Mouse (Mus musculus) CH12.LX (cell line): ENCODE measurements around the gene Rgs12. TPM values are rescaled to one million over a fixed set of nuclear protein-coding genes. Genes with fewer than 3 reads are reported as not detected.

Experiments
- DNase-seq: peaks from one replicate; pipeline ENCODE4 v3.0.0-alpha.2; 2013; ENCODE audit errors: extremely low read depth
- H3K27ac ChIP-seq: 2 replicates; pipeline ENCODE4 v1.5.1; 2012; ENCODE audit warnings: low read depth, mild to moderate bottlenecking, control low read depth, moderate library complexity; ENCODE audit not compliant: insufficient read depth
- H3K27me3 ChIP-seq: replicated peaks from 2 replicates; pipeline ENCODE3; 2012; ENCODE audit warnings: inconsistent platforms
- H3K36me3 ChIP-seq, 2 experiments: replicated peaks in 1 of 2; 2 replicates each; pipeline versions ENCODE3 to v1.6.1; 2012; ENCODE audit warnings: inconsistent platforms in 1 of 2, low read length in 1 of 2, mild to moderate bottlenecking in 1 of 2, mixed read lengths in 1 of 2, moderate library complexity in 1 of 2; ENCODE audit not compliant: control insufficient read depth in 1 of 2, insufficient read depth in 1 of 2
- H3K4me1 ChIP-seq, 2 experiments: 2 replicates each; pipeline ENCODE4 v1.6.1; 2012; ENCODE audit warnings: inconsistent platforms in 1 of 2, moderate library complexity in 1 of 2; ENCODE audit not compliant: insufficient read depth in 2 of 2, control insufficient read depth in 1 of 2
- H3K4me2 ChIP-seq: 2 replicates; pipeline ENCODE4 v1.6.1; 2012; ENCODE audit warnings: low read depth, mild to moderate bottlenecking, control low read depth; ENCODE audit not compliant: poor library complexity, insufficient read depth, severe bottlenecking
- H3K4me3 ChIP-seq, 3 experiments: fragments of 150-350 bp in 1 of 3; sonication (generic) in 1 of 3; replicated peaks in 1 of 3; 2 replicates each; pipeline versions ENCODE3 to v1.5.1; 2011 to 2012; ENCODE audit warnings: low read depth in 2 of 3, low read length in 2 of 3, mild to moderate bottlenecking in 2 of 3, moderate library complexity in 2 of 3, control low read depth in 1 of 3, improper control_type of control experiment in 1 of 3, inconsistent platforms in 1 of 3, mixed read lengths in 1 of 3; ENCODE audit not compliant: poor library complexity in 1 of 3
- H3K79me2 ChIP-seq: replicated peaks from 2 replicates; pipeline ENCODE4 v1.6.1; 2012; ENCODE audit warnings: mild to moderate bottlenecking, moderate library complexity; ENCODE audit not compliant: control insufficient read depth, poor library complexity, insufficient read depth, severe bottlenecking; ENCODE audit errors: extremely low read depth
- H3K9ac ChIP-seq: 2 replicates; pipeline ENCODE4 v1.6.1; 2012; ENCODE audit warnings: low read depth, mild to moderate bottlenecking, control low read depth, moderate library complexity; ENCODE audit not compliant: insufficient read depth
- H3K9me3 ChIP-seq: replicated peaks from 2 replicates; pipeline ENCODE3; 2012; ENCODE audit warnings: low read length, inconsistent platforms, mixed read lengths
- CHD1 ChIP-seq: IDR thresholded peaks from 2 replicates; pipeline ENCODE4 v1.6.1; 2012; ENCODE audit warnings: low read depth, low read length, improper control_type of control experiment, inconsistent platforms
- EP300 ChIP-seq: IDR thresholded peaks from 2 replicates; pipeline ENCODE4 v1.6.1; 2011; ENCODE audit warnings: low read length, improper control_type of control experiment
- ETS1 ChIP-seq: conservative IDR thresholded peaks from 2 replicates; pipeline ENCODE4 v1.6.1; 2012; ENCODE audit warnings: low read depth, mild to moderate bottlenecking, inconsistent platforms, low read length, improper control_type of control experiment, moderate library complexity
- GABPA ChIP-seq: IDR thresholded peaks from 2 replicates; pipeline ENCODE4 v1.6.1; 2012; ENCODE audit warnings: low read depth, low read length, improper control_type of control experiment, inconsistent platforms; ENCODE audit not compliant: insufficient replicate concordance
- IRF4 ChIP-seq: IDR thresholded peaks from 2 replicates; pipeline ENCODE4 v1.6.1; 2014; ENCODE audit warnings: low read depth, mild to moderate bottlenecking, inconsistent platforms, low read length, improper control_type of control experiment
- JUN ChIP-seq: IDR thresholded peaks from 2 replicates; pipeline ENCODE4 v1.6.1; 2011; ENCODE audit warnings: low read depth, mild to moderate bottlenecking, low read length, improper control_type of control experiment, moderate library complexity; ENCODE audit not compliant: insufficient read depth
- JUND ChIP-seq: conservative IDR thresholded peaks from 2 replicates; pipeline ENCODE4 v1.6.1; 2011; ENCODE audit warnings: low read depth, low read length, improper control_type of control experiment
- KAT2A ChIP-seq: IDR thresholded peaks from 2 replicates; pipeline ENCODE4 v1.6.1; 2012; ENCODE audit warnings: low read length, improper control_type of control experiment, inconsistent platforms; ENCODE audit not compliant: insufficient replicate concordance
- MAFK ChIP-seq: IDR thresholded peaks from 2 replicates; pipeline ENCODE4 v1.6.1; 2011; ENCODE audit warnings: low read length, improper control_type of control experiment; ENCODE audit not compliant: insufficient replicate concordance
- MAX ChIP-seq: IDR thresholded peaks from 2 replicates; pipeline ENCODE4 v1.6.1; 2011; ENCODE audit warnings: low read length, improper control_type of control experiment
- MXI1 ChIP-seq: IDR thresholded peaks from 2 replicates; pipeline ENCODE4 v1.6.1; 2011; ENCODE audit warnings: mild to moderate bottlenecking, low read depth, low read length, improper control_type of control experiment
- MYC ChIP-seq: IDR thresholded peaks from 2 replicates; pipeline ENCODE4 v1.6.1; 2011; ENCODE audit warnings: low read depth, mild to moderate bottlenecking, improper control_type of control experiment, low read length
- NELFE ChIP-seq: IDR thresholded peaks from 2 replicates; pipeline ENCODE4 v1.6.1; 2011; ENCODE audit warnings: low read depth, low read length, improper control_type of control experiment
- PAX5 ChIP-seq: IDR thresholded peaks from 2 replicates; pipeline ENCODE4 v1.6.1; 2012; ENCODE audit warnings: low read length, inconsistent platforms, mixed read lengths
- POLR2AphosphoS2 ChIP-seq: IDR thresholded peaks from 2 replicates; pipeline ENCODE4 v1.6.1; 2011; ENCODE audit warnings: low read depth, low read length, improper control_type of control experiment
- RCOR1 ChIP-seq: conservative IDR thresholded peaks from 2 replicates; pipeline ENCODE4 v1.6.1; 2012; ENCODE audit warnings: low read depth, mild to moderate bottlenecking, inconsistent platforms, low read length, improper control_type of control experiment
- SIN3A ChIP-seq: IDR thresholded peaks from 2 replicates; pipeline ENCODE4 v1.6.1; 2012; ENCODE audit warnings: low read length, improper control_type of control experiment, inconsistent platforms
- USF1 ChIP-seq: IDR thresholded peaks from 2 replicates; pipeline ENCODE4 v1.6.1; 2014; ENCODE audit warnings: low read depth, mild to moderate bottlenecking, inconsistent platforms, low read length, improper control_type of control experiment
- USF2 ChIP-seq: conservative IDR thresholded peaks from 2 replicates; pipeline ENCODE4 v1.6.1; 2011; ENCODE audit warnings: low read depth, low read length, improper control_type of control experiment
- ZC3H11A ChIP-seq: IDR thresholded peaks from 2 replicates; pipeline ENCODE4 v1.6.1; 2012; ENCODE audit warnings: low read depth, mild to moderate bottlenecking, inconsistent platforms, low read length, improper control_type of control experiment
- ZKSCAN1 ChIP-seq: IDR thresholded peaks from 2 replicates; pipeline ENCODE4 v1.6.1; 2012; ENCODE audit warnings: low read depth, inconsistent platforms, low read length, improper control_type of control experiment, borderline replicate concordance
- ZMIZ1 ChIP-seq: IDR thresholded peaks from 2 replicates; pipeline ENCODE4 v1.6.1; 2012; ENCODE audit warnings: low read depth, mild to moderate bottlenecking, inconsistent platforms, low read length, improper control_type of control experiment
- ZNF384 ChIP-seq: IDR thresholded peaks from 2 replicates; pipeline ENCODE4 v1.6.1; 2012; ENCODE audit warnings: low read depth, low read length, improper control_type of control experiment, inconsistent platforms
- dilution Hi-C: fragments of 300-500 bp; cut with MboI; formaldehyde crosslinking; loops from 2 replicates; pipeline ENCODE4 v1.14.3; 2020; ENCODE audit warnings: low sequenced_read_pairs; ENCODE audit not compliant: extremely low pct_unique_long_range_greater_than_20kb, extremely low pct_ligation_motif_present
- in situ Hi-C: fragments of 300-500 bp; cut with MboI; formaldehyde crosslinking; loops from 3 replicates; pipeline ENCODE4 v1.14.3; 2019; ENCODE audit warnings: low sequenced_read_pairs, low pct_ligation_motif_present, low pct_unique_long_range_greater_than_20kb, mixed read lengths
- polyA plus RNA-seq: library from polyadenylated mRNA; unstranded; fragments of >175 nt; gene quantifications from 2 replicates; pipeline ENCODE4 v1.2.1, GENCODE M21; 2012; ENCODE audit warnings: low read depth; ENCODE audit not compliant: insufficient read length
- total RNA-seq, 2 experiments: library from RNA; depleted of rRNA; stranded (reverse); fragments of 300-350 nt in 1 of 2; fragments of >200 nt in 1 of 2; gene quantifications; 2 replicates each; pipeline ENCODE4 v1.2.3; 2012 to 2014

Rgs12 gene
- total and polyA plus RNA-seq, 3 experiments: 6.8 to 9.8 (median 8.1) TPM

DNA sequence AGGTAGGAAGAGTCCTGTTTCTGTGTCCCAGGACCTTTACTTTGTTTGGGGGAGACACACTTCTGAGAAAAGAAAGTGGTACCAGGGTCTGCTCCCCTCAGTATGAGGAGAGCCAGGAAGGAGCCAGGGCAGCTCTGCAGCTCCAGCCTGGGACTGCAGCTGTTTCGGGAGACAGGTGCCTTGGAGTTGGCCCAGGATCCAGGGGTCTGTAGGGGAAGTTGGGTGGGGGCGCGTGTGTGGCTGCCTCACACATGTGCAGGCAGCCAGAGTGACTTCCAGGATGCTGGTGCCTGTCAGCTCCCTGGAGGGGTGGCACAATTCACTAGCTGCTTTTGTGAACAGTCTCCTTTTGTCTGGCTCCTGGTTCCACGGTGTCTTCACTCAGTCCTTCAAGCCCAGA is 108.3 kb downstream of the Rgs12 start:
- H3K4me2 ChIP-seq: no peak overlapping the region
- in situ Hi-C loops: no loop called here
- no peak for DNase-seq
- no peaks in the 10 kb centered on the region for H3K9me3 ChIP-seq
- TF ChIP-seq USF2: no peak
- TF ChIP-seq JUN: no peak
- TF ChIP-seq NELFE: no peak
- TF ChIP-seq SIN3A: no peak
- TF ChIP-seq MXI1: no peak
- no peak for TF ChIP-seq ZKSCAN1
- TF ChIP-seq ZMIZ1: no peak
- no peak for TF ChIP-seq KAT2A
- TF ChIP-seq MAFK: no peak
- TF ChIP-seq GABPA: no peak
- TF ChIP-seq MAX: no peak
- no peak for TF ChIP-seq JUND
- no peak for TF ChIP-seq ZC3H11A
- no peak for TF ChIP-seq MYC
- no peak for TF ChIP-seq IRF4
- TF ChIP-seq USF1: no peak
- no peak for TF ChIP-seq RCOR1
- no peak for TF ChIP-seq ETS1
- no peak for TF ChIP-seq ZNF384
- peaks cover 0 to 6% of the 10 kb centered on the region in 2 experiments; a peak in 1 of 4 replicates for H3K4me1 ChIP-seq
- H3K27ac ChIP-seq: no peak overlapping the region
- dilution Hi-C loops: no loop called here
- no peaks in the 10 kb centered on the region for H3K79me2 ChIP-seq
- no peaks in the 10 kb centered on the region for H3K36me3 ChIP-seq
- H3K27me3 ChIP-seq: peaks cover 99% of the 10 kb centered on the region
- no peak overlapping the region for H3K9ac ChIP-seq
- H3K4me3 ChIP-seq: no peak overlapping the region

DNA sequence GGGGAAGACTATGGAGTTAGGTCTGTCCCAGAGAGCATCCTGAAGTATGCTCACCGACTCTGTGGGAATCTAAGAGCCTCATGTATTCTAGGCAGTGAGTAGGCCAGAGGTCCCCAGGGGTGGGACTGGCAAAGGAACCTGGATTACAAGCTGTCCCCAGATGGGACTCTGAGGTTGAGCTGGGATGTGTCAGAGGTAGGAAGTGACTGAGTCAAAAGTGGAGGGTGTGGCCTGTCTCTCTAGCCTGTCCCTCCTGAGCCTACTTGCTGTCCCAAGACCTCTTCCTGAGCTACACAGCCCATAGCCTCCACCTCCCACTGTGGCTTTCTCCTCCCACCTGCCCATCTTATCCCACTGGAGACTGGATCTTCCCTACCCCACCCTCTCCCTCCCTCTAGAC is 109.0 kb downstream of the Rgs12 start:
- dilution Hi-C loops: no loop called here

More for the DNA sequence above, 109.0 kb downstream of the Rgs12 start:
- TF ChIP-seq ZNF384: no peak
- no peak for TF ChIP-seq PAX5
- no peak for TF ChIP-seq MAFK
- TF ChIP-seq CHD1: no peak
- TF ChIP-seq POLR2AphosphoS2: no peak
- TF ChIP-seq RCOR1: no peak
- TF ChIP-seq JUN: no peak
- no peak for TF ChIP-seq EP300
- TF ChIP-seq MAX: no peak
- TF ChIP-seq, all 38 proteins: peak for 0
- Histone ChIP-seq H3K9me3 (no peaks in the 10 kb centered on the region), H3K4me3 (no peak overlapping the region), H3K27me3 (peaks cover 99% of the 10 kb centered on the region), H3K4me2 (no peak overlapping the region), H3K27ac (no peak overlapping the region), H3K79me2 (no peaks in the 10 kb centered on the region), H3K36me3 (no peaks in the 10 kb centered on the region), H3K4me1 (peaks cover 0 to 6% of the 10 kb centered on the region in 2 experiments; a peak in 1 of 4 replicates), H3K9ac (no peak overlapping the region)
- in situ Hi-C loops: no loop called here
- no peak for DNase-seq
